Mouse (Mus musculus) liver, embryonic 16.5 days (tissue): ENCODE data around the gene Clcf1. TPM values are rescaled to one million over a fixed set of nuclear protein-coding genes. Genes with fewer than 3 reads are reported as not detected.
A peak's percentile ranks its signal among the peaks of the same experiment; 100 is the strongest.

ENCODE experiments used
- ATAC-seq: fragments of 200-750 bp; cut with Nextera tagmentation; 2 replicates; pipeline ENCODE4 v1.8.0; 2017; ENCODE audit warnings: low read depth, mild to moderate bottlenecking, moderate number of reproducible peaks, moderate library complexity
- H3K27ac ChIP-seq: fragments of 300-500 bp; sonication (generic); 2 replicates; pipeline ENCODE4 v1.5.1; 2014; ENCODE audit warnings: mild to moderate bottlenecking, low read length
- H3K27me3 ChIP-seq: fragments of 300-500 bp; sonication (generic); 2 replicates; pipeline ENCODE4 v1.6.1; 2014; ENCODE audit warnings: low read depth, low read length, mixed read lengths; ENCODE audit not compliant: control insufficient read depth, insufficient read depth
- H3K36me3 ChIP-seq: fragments of 300-500 bp; sonication (generic); 2 replicates; pipeline ENCODE4 v1.6.1; 2014; ENCODE audit warnings: mild to moderate bottlenecking; ENCODE audit not compliant: control insufficient read depth, insufficient read depth
- H3K4me1 ChIP-seq: fragments of 300-500 bp; sonication (generic); 2 replicates; pipeline ENCODE4 v1.6.1; 2014; ENCODE audit warnings: low read depth, low read length, mixed read lengths; ENCODE audit not compliant: control insufficient read depth
- H3K4me2 ChIP-seq: fragments of 300-500 bp; sonication (generic); 2 replicates; pipeline ENCODE4 v1.6.1; 2014; ENCODE audit warnings: low read depth, low read length, mixed read lengths
- H3K4me3 ChIP-seq: fragments of 300-500 bp; sonication (generic); 2 replicates; pipeline ENCODE4 v1.5.1; 2014; ENCODE audit warnings: low read depth, mild to moderate bottlenecking, low read length
- H3K9ac ChIP-seq: fragments of 300-500 bp; sonication (generic); 2 replicates; pipeline ENCODE4 v1.6.1; 2014; ENCODE audit warnings: low read depth, low read length
- H3K9me3 ChIP-seq: fragments of 300-500 bp; sonication (generic); replicated peaks from 2 replicates; pipeline ENCODE4 v1.6.1; 2016; ENCODE audit warnings: low read length; ENCODE audit not compliant: control insufficient read depth
- WGBS: fragments of 180-500 bp; shearing (Covaris S2); extraction: QIAGEN DNeasy Blood & Tissue Kit; methylation state at CpG from one replicate; pipeline ENCODE4 v1.1.7; 2014; ENCODE audit not compliant: insufficient replicate concordance; 5-methylcytosine and 5-hydroxymethylcytosine counted together
- polyA plus RNA-seq: library from polyadenylated mRNA; unstranded; fragments of >200 nt; fragmentation: Nextera tagmentation; extraction: Ambion mirVana; gene quantifications from 2 replicates; pipeline ENCODE4 v1.2.1, GENCODE M21; 2015

Clcf1 gene
- polyA plus RNA-seq, 1 experiment from 2014 or later, result 0.61 TPM

DNA sequence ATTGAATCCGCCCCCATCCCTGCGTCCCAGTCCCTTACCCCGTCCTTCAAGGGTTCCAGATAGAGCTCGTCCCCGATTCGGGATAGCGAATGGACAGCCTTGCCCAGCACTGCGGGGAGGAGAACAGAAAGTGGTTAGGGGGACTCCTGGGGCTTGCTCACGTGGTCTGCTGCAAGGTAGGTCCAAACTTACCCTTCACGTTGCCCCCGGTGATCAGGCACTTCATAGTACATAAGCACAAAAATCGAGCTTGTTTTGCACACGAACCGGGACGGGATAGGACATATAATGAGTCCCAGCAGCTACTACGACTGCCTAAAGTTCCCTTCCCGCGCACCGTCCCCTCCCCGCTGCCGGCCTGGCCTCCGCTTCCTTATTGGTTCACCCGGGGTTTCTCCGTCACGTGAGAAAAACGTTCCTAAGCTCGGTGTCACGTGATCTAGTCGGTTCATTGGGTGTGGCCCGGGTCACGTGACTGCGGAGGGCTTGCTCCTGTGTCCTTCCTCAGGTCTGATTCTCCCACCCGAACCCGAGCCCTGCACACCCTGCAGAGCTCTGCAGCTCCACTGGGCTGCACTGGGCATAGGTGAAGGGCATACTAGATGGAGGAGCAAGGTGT is 12.6 kb upstream of the Clcf1 start, which contains the start of gene Rad9a:
TSS of gene Rad9a (minus strand) at position 372 of the 619 bp plus-strand sequence.
- peak within 1 kb of the TSS; percentile 76 for H3K9ac ChIP-seq
- under 1% methylated on average over 34 of the region's 34 CpGs for WGBS
- peaks cover 9% of the 10 kb centered on the region; the same call in 1 of the 2 replicates for H3K36me3 ChIP-seq
- H3K4me3 ChIP-seq, result peak within 1 kb of the TSS; percentile 75
- no peaks in the 10 kb centered on the region for H3K9me3 ChIP-seq
- ATAC-seq, result peak; percentile 84
- H3K4me1 ChIP-seq, result peaks cover 32% of the 10 kb centered on the region
- H3K27me3 ChIP-seq, result peaks cover 8% of the 10 kb centered on the region
- H3K4me2 ChIP-seq, result peak within 1 kb of the TSS; percentile 99
- peak within 1 kb of the TSS; percentile 74 for H3K27ac ChIP-seq

DNA sequence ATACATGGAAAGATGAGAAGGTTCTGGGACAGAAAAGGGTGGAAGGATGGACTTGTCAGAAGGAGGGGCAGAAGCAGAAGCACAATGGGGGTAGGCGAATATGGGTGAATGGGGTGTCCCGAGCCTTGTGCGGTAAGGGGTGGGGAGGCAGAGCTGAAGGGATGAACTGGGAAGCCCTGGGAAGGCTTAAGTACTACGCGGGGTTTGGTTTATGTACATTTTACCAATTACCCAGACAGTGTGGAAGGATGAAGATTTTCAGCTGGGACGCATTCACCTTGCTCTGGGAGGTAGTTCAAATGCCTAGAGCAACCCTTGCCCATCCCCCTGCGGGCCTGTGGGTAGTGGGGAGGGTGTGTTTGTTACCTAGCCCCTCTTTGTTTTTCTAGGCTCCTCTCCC is 11.9 kb upstream of the Clcf1 start:
- H3K4me1 ChIP-seq, result peaks cover 24% of the 10 kb centered on the region
- H3K36me3 ChIP-seq, result 0 out of 2 replicates have a peak, but pooled peaks cover 4% of the 10 kb centered on the region
- H3K4me2 ChIP-seq, result peak overlapping the region; percentile 99
- H3K27ac ChIP-seq, result peak overlapping the region; percentile 74; the same call in 1 of the 2 replicates
- H3K9ac ChIP-seq, result peak overlapping the region; percentile 76; the same call in 1 of the 2 replicates
- peak overlapping the region; percentile 75 for H3K4me3 ChIP-seq
- no peak for ATAC-seq
- 41% methylated on average over 7 of the region's 7 CpGs for WGBS
- H3K9me3 ChIP-seq, result no peaks in the 10 kb centered on the region
- peaks cover 8% of the 10 kb centered on the region for H3K27me3 ChIP-seq

DNA sequence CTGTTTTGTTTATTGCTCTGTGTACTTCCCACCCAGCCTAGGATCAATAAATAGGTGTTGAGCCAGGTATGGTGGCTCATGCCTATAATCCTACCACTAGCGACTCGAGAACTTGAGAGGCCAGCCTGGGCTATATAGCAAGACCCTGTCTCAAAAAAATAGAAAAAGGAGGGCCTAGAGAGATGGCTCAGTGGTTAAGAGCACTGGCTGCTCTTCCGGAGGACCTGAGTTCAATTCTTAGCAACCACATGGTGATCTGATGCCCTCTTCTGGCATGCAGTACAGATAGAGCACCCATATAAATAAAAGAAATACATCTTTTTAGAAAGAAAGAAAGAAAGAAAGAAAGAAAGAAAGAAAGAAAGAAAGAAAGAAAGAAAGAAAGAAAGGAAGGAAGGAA is 10.9 kb upstream of the Clcf1 start:
- peaks cover 21% of the 10 kb centered on the region for H3K4me1 ChIP-seq

DNA sequence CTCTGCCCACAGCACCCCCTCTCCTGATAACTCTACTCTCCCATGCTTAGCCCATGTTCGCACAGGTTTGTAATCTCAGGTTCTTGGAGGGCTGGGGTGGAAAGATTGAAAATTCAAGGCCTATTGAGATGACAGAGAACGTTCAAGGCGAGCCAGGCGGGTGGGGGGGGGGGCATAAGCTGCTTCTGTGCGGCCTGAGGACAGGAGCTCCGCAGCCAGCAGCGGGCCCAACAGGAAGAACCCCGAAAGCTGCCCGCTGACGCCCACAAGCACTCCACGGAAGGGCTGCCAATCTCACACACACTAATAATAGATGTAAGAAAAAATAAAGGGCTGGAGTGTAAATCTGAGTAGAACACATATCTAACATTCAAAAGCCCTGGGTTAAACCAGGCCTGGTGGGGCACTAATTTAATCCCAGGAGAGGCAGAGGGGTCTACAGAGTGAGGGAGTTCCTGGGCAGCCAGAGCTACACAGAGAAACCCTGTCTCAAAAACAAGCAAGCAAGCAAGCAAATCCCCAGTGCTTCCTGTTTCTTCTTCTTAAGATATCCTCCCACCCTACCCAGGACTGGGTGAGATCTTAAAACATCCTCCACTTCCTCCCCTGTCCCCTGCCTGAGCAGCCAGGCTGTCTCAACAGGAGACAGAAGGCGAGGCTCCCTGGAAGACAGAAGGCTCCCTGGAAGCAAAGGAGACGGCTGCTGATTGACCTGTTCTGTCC is 10.3 kb upstream of the Clcf1 start:
- H3K4me2 ChIP-seq, result no peak overlapping the region
- H3K9me3 ChIP-seq, result no peaks in the 10 kb centered on the region
- H3K27me3 ChIP-seq, result peaks cover 8% of the 10 kb centered on the region
- no peak overlapping the region for H3K4me3 ChIP-seq
- no peak for ATAC-seq
- peak overlapping the region; percentile 61 for H3K27ac ChIP-seq
- no peak overlapping the region for H3K9ac ChIP-seq
- 22% methylated on average over 13 of the region's 13 CpGs for WGBS
- H3K36me3 ChIP-seq, result 0 out of 2 replicates have a peak, but pooled peaks cover 2% of the 10 kb centered on the region
- peaks cover 21% of the 10 kb centered on the region for H3K4me1 ChIP-seq

More for the DNA sequence above, 10.9 kb upstream of the Clcf1 start:
- Histone ChIP-seq H3K4me2 (no peak overlapping the region), H3K27ac (no peak overlapping the region), H3K9ac (no peak overlapping the region), H3K36me3 (0 out of 2 replicates have a peak, but pooled peaks cover 2% of the 10 kb centered on the region), H3K4me3 (no peak overlapping the region), H3K9me3 (no peaks in the 10 kb centered on the region), H3K27me3 (peaks cover 8% of the 10 kb centered on the region)
- ATAC-seq, result no peak
- 37% methylated on average over 3 of the region's 3 CpGs for WGBS

DNA sequence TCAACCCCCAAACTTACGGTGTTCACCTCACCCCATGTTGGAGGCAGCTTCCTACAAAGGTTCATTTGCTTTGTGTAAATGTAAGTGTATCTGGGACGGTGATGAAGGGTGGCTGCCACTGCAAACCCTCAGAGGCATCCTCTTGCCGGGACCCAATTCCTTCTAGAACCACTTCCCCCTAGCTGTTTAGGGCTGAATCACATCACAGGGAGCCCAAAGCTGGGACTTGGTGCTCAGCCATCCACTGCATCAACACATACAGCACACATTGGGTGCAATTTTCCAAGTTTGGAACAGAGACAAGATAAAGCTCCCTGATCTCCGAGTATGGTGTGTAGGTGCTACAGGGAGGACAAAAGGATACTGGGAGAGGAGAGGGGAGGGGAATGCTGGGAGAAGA is 9.1 kb upstream of the Clcf1 start:
- Histone ChIP-seq H3K27me3 (peaks cover 8% of the 10 kb centered on the region), H3K4me3 (no peak overlapping the region), H3K9ac (no peak overlapping the region), H3K27ac (no peak overlapping the region), H3K36me3 (no peaks in the 10 kb centered on the region), H3K9me3 (no peaks in the 10 kb centered on the region), H3K4me2 (no peak overlapping the region), H3K4me1 (peaks cover 19% of the 10 kb centered on the region)
- 61% methylated on average over 4 of the region's 4 CpGs for WGBS
- no peak for ATAC-seq

GRCm38 (mm10) chr19:4206971-4207370 is 7.1 kb upstream of the Clcf1 start:
- Histone ChIP-seq H3K4me2 (no peak overlapping the region), H3K4me3 (no peak overlapping the region), H3K27ac (no peak overlapping the region), H3K36me3 (no peaks in the 10 kb centered on the region), H3K27me3 (peaks cover 21% of the 10 kb centered on the region), H3K9ac (no peak overlapping the region), H3K9me3 (no peaks in the 10 kb centered on the region), H3K4me1 (peaks cover 7% of the 10 kb centered on the region)
- ATAC-seq, result peak; percentile 59; the same call in 1 of the 2 replicates
- 2% methylated on average over 2 of the region's 2 CpGs for WGBS

DNA sequence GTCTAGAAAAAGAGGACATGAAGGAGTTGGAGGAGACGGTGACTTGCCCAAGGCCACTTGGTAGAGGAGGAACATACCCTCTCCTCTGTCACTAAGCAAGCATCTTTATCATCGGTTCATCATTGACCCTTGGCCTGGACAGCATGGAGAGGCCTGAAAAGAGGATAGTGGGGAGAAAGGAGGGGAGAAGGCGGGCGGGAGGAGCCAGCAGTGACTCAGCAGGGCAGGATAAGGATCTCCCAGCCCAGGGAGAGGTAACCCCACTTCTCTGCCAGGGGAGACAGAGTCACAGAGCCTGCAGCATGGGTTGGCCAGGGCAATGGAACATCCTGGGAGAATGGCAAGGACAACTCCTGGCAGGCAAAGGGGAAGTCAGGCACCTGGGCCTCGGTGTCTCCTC is 5.5 kb upstream of the Clcf1 start:
- H3K27ac ChIP-seq, result no peak overlapping the region
- H3K4me3 ChIP-seq, result no peak overlapping the region
- H3K4me1 ChIP-seq, result peaks cover 6% of the 10 kb centered on the region
- no peaks in the 10 kb centered on the region for H3K36me3 ChIP-seq
- ATAC-seq, result no peak
- H3K27me3 ChIP-seq, result peaks cover 37% of the 10 kb centered on the region
- H3K9ac ChIP-seq, result no peak overlapping the region
- WGBS, result 50% methylated on average over 5 of the region's 5 CpGs
- no peak overlapping the region for H3K4me2 ChIP-seq
- no peaks in the 10 kb centered on the region for H3K9me3 ChIP-seq

DNA sequence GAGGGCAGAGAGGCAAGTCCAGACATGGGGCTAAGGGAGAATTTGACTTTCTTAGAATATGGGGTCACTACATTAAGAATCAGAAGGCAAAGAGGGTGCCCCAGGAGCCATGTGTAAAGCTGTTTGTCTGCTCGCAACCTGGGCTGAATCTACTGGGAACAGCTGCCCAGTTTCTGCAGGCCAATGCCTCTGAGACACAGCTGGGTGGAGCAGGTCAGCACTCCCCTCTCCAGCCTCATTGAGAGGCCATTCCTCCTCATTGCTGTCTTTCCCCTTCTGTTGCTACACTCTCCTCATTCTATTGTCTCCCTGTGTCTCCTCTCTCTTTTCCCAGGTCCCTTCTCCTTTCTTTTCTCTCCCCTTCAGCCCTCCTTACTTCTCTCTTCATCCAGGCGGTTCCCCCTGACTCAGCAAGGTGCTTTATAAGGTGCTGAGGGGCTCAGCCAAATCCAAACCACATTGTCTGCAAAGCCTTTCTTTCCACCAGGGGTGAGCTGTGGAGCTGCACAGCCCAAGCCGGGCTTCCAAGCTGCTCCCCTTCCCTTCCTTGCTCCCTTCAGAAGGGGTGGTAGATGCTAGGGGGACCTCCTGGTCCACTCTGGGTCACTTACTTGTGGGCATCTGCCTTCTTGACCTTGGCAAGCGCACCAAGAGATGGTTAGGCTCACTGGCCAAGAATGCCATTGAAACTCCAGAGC is 2.0 kb upstream of the Clcf1 start:
- Histone ChIP-seq H3K9me3 (no peaks in the 10 kb centered on the region), H3K4me2 (no peak overlapping the region), H3K4me1 (peaks cover 16% of the 10 kb centered on the region), H3K36me3 (no peaks in the 10 kb centered on the region), H3K4me3 (no peak overlapping the region), H3K27ac (no peak overlapping the region), H3K9ac (no peak overlapping the region), H3K27me3 (peaks cover 64% of the 10 kb centered on the region)
- ATAC-seq, result no peak
- WGBS, result 37% methylated on average over 4 of the region's 4 CpGs
